Mouse (Mus musculus): ENCODE data around the gene Il34. TPM values are rescaled to one million over a fixed set of nuclear protein-coding genes. Genes with fewer than 3 reads are reported as not detected.

Il34 gene
- polyA plus RNA-seq, 1 experiment = 2.0 TPM

- Histone ChIP-seq H3K27ac (ENCODE audit: control insufficient read depth, insufficient read depth, low read depth, low read length) (no peak overlapping the region), H3K27me3 (ENCODE audit: control insufficient read depth, insufficient read depth, low read length) (no peaks in the 10 kb centered on the region), H3K4me3 (ENCODE audit: control insufficient read depth, low read depth, low read length) (no peak overlapping the region), H3K36me3 (ENCODE audit: control insufficient read depth, insufficient read depth, low read length) (peaks cover 9% of the 10 kb centered on the region), H3K4me1 (ENCODE audit: control insufficient read depth, insufficient read depth, low read length) (no peaks in the 10 kb centered on the region)
- no peak for TF ChIP-seq CTCF (IDR thresholded peaks at IDR 0.05; ENCODE audit: control insufficient read depth, insufficient read depth, insufficient replicate concordance, low read depth, low read length)
- no peak for TF ChIP-seq POLR2A (IDR thresholded peaks at IDR 0.05; ENCODE audit: control insufficient read depth, low read depth, low read length)
Measured at GRCm38 (mm10) chr8:110818593-110818992, 12.9 kb upstream of the Il34 start.

GRCm38 (mm10) chr8:110816990-110817389 is 11.3 kb upstream of the Il34 start:
- Histone ChIP-seq H3K4me1 (ENCODE audit: control insufficient read depth, insufficient read depth, low read length) (peaks cover 3% of the 10 kb centered on the region), H3K27ac (ENCODE audit: control insufficient read depth, insufficient read depth, low read depth, low read length) (peak overlapping the region; percentile 49), H3K27me3 (ENCODE audit: control insufficient read depth, insufficient read depth, low read length) (no peaks in the 10 kb centered on the region), H3K4me3 (ENCODE audit: control insufficient read depth, low read depth, low read length) (no peak overlapping the region), H3K36me3 (ENCODE audit: control insufficient read depth, insufficient read depth, low read length) (peaks cover 14% of the 10 kb centered on the region)
- no peak for TF ChIP-seq CTCF (IDR thresholded peaks at IDR 0.05; ENCODE audit: control insufficient read depth, insufficient read depth, insufficient replicate concordance, low read depth, low read length)
- no peak for TF ChIP-seq POLR2A (IDR thresholded peaks at IDR 0.05; ENCODE audit: control insufficient read depth, low read depth, low read length)

- Histone ChIP-seq H3K4me3 (ENCODE audit: control insufficient read depth, low read depth, low read length) (no peak overlapping the region), H3K36me3 (ENCODE audit: control insufficient read depth, insufficient read depth, low read length) (peaks cover 14% of the 10 kb centered on the region), H3K4me1 (ENCODE audit: control insufficient read depth, insufficient read depth, low read length) (peaks cover 3% of the 10 kb centered on the region), H3K27me3 (ENCODE audit: control insufficient read depth, insufficient read depth, low read length) (no peaks in the 10 kb centered on the region), H3K27ac (ENCODE audit: control insufficient read depth, insufficient read depth, low read depth, low read length) (no peak overlapping the region)
- TF ChIP-seq CTCF (IDR thresholded peaks at IDR 0.05; ENCODE audit: control insufficient read depth, insufficient read depth, insufficient replicate concordance, low read depth, low read length) = no peak
- no peak for TF ChIP-seq POLR2A (IDR thresholded peaks at IDR 0.05; ENCODE audit: control insufficient read depth, low read depth, low read length)
Measured at GRCm38 (mm10) chr8:110815308-110815707, 9.6 kb upstream of the Il34 start.

- Histone ChIP-seq H3K27ac (ENCODE audit: control insufficient read depth, insufficient read depth, low read depth, low read length) (no peak overlapping the region), H3K4me1 (ENCODE audit: control insufficient read depth, insufficient read depth, low read length) (peaks cover 3% of the 10 kb centered on the region), H3K36me3 (ENCODE audit: control insufficient read depth, insufficient read depth, low read length) (peaks cover 14% of the 10 kb centered on the region), H3K4me3 (ENCODE audit: control insufficient read depth, low read depth, low read length) (no peak overlapping the region), H3K27me3 (ENCODE audit: control insufficient read depth, insufficient read depth, low read length) (no peaks in the 10 kb centered on the region)
- TF ChIP-seq CTCF (IDR thresholded peaks at IDR 0.05; ENCODE audit: control insufficient read depth, insufficient read depth, insufficient replicate concordance, low read depth, low read length) = no peak
- TF ChIP-seq POLR2A (IDR thresholded peaks at IDR 0.05; ENCODE audit: control insufficient read depth, low read depth, low read length) = no peak
Measured at GRCm38 (mm10) chr8:110813081-110813812, 7.5 kb upstream of the Il34 start.

- Histone ChIP-seq H3K36me3 (ENCODE audit: control insufficient read depth, insufficient read depth, low read length) (peaks cover 14% of the 10 kb centered on the region), H3K27me3 (ENCODE audit: control insufficient read depth, insufficient read depth, low read length) (no peaks in the 10 kb centered on the region), H3K4me3 (ENCODE audit: control insufficient read depth, low read depth, low read length) (no peak overlapping the region), H3K4me1 (ENCODE audit: control insufficient read depth, insufficient read depth, low read length) (peaks cover 3% of the 10 kb centered on the region), H3K27ac (ENCODE audit: control insufficient read depth, insufficient read depth, low read depth, low read length) (no peak overlapping the region)
- TF ChIP-seq CTCF (IDR thresholded peaks at IDR 0.05; ENCODE audit: control insufficient read depth, insufficient read depth, insufficient replicate concordance, low read depth, low read length) = no peak
- TF ChIP-seq POLR2A (IDR thresholded peaks at IDR 0.05; ENCODE audit: control insufficient read depth, low read depth, low read length) = no peak
Measured at GRCm38 (mm10) chr8:110812349-110813080, 6.8 kb upstream of the Il34 start.

GRCm38 (mm10) chr8:110811793-110812192 is 6.1 kb upstream of the Il34 start:
- Histone ChIP-seq H3K36me3 (ENCODE audit: control insufficient read depth, insufficient read depth, low read length) (peaks cover 14% of the 10 kb centered on the region), H3K27me3 (ENCODE audit: control insufficient read depth, insufficient read depth, low read length) (no peaks in the 10 kb centered on the region), H3K4me1 (ENCODE audit: control insufficient read depth, insufficient read depth, low read length) (peaks cover 3% of the 10 kb centered on the region), H3K4me3 (ENCODE audit: control insufficient read depth, low read depth, low read length) (no peak overlapping the region), H3K27ac (ENCODE audit: control insufficient read depth, insufficient read depth, low read depth, low read length) (no peak overlapping the region)
- TF ChIP-seq POLR2A (IDR thresholded peaks at IDR 0.05; ENCODE audit: control insufficient read depth, low read depth, low read length) (no peak), CTCF (IDR thresholded peaks at IDR 0.05; ENCODE audit: control insufficient read depth, insufficient read depth, insufficient replicate concordance, low read depth, low read length) (no peak)

GRCm38 (mm10) chr8:110811116-110811515 is 5.4 kb upstream of the Il34 start:
- Histone ChIP-seq H3K36me3 (ENCODE audit: control insufficient read depth, insufficient read depth, low read length) (peaks cover 12% of the 10 kb centered on the region), H3K4me3 (ENCODE audit: control insufficient read depth, low read depth, low read length) (no peak overlapping the region), H3K27me3 (ENCODE audit: control insufficient read depth, insufficient read depth, low read length) (no peaks in the 10 kb centered on the region), H3K4me1 (ENCODE audit: control insufficient read depth, insufficient read depth, low read length) (peaks cover 3% of the 10 kb centered on the region), H3K27ac (ENCODE audit: control insufficient read depth, insufficient read depth, low read depth, low read length) (no peak overlapping the region)
- TF ChIP-seq CTCF (IDR thresholded peaks at IDR 0.05; ENCODE audit: control insufficient read depth, insufficient read depth, insufficient replicate concordance, low read depth, low read length) (no peak), POLR2A (IDR thresholded peaks at IDR 0.05; ENCODE audit: control insufficient read depth, low read depth, low read length) (no peak)
